Comparison of ENCODE assay signal across 40 mouse cellular contexts in the genomic region with DNA sequence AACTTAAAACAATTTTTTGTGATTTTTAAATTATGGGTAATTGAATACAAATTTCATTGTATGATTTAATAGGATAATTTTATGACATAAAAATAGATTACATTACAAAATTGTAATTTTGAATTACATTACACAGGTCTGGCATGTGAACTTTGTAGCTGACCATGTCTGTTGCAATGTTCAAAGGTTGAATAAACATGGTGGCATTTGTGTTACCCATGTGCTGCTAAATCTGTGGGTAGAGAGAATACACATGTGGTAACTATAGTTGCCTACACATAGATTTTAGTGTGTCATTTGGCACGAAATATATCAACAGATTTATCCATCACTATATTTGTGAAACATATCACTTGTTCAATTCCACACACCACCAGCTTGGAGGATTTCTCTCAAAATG. TPM values are rescaled to one million over a fixed set of nuclear protein-coding genes. Genes with fewer than 3 reads are reported as not detected.
"Had no signal": no experiment of that assay in that cellular context is flagged by ENCODE, and none has a peak within 500 bp of the region (broad histone marks: within the 10 kb centered on the region; RNA-seq: fewer than 3 reads in every experiment).

No protein-coding gene starts in this region.

- H3K9ac ChIP-seq: embryonic facial prominence, embryonic 12.5 days; embryonic facial prominence, embryonic 13.5 days; embryonic facial prominence, embryonic 15.5 days; forebrain, embryonic 12.5 days; forebrain, embryonic 13.5 days; forebrain, embryonic 15.5 days; forebrain, postnatal 0 days had no signal

- H3K27ac ChIP-seq: embryonic facial prominence, embryonic 10.5 days; embryonic facial prominence, embryonic 12.5 days; embryonic facial prominence, embryonic 13.5 days; embryonic facial prominence, embryonic 15.5 days; forebrain, embryonic 10.5 days; forebrain, embryonic 12.5 days; forebrain, embryonic 13.5 days; forebrain, embryonic 15.5 days; gastrocnemius, adult 2 months; heart, adult 2 months had no signal

- DNase-seq: cerebellum, adult 2 months; cerebellum, adult 8-10 months; cerebellum, adult 9-10 months; cerebellum, adult 9-11 months; cerebellum, postnatal 10 days; cerebellum, postnatal 14 days; cerebellum, postnatal 25 days; cerebellum, postnatal 36 days; embryo, embryonic 11 days; forebrain, postnatal 0 days; gastrocnemius, adult 2 months; gastrocnemius, postnatal 10 days; gastrocnemius, postnatal 14 days; gastrocnemius, postnatal 25 days; gastrocnemius, postnatal 36 days; heart, adult 11 months; heart, adult 18-20 months; heart, adult 2 months had no signal

- ATAC-seq: forebrain, embryonic 13.5 days; forebrain, embryonic 14.5 days; forebrain, embryonic 15.5 days; forebrain, embryonic 16.5 days; forebrain, postnatal 0 days had no signal

- H3K4me3 ChIP-seq: embryonic facial prominence, embryonic 10.5 days; embryonic facial prominence, embryonic 12.5 days; embryonic facial prominence, embryonic 13.5 days; embryonic facial prominence, embryonic 15.5 days; erythroblast, embryonic 14.5 days; forebrain, embryonic 10.5 days; forebrain, embryonic 12.5 days; forebrain, embryonic 13.5 days; forebrain, embryonic 15.5 days; gastrocnemius, adult 2 months; heart, adult 2 months had no signal

- H3K9me3 ChIP-seq: embryonic facial prominence, embryonic 10.5 days; embryonic facial prominence, embryonic 12.5 days; embryonic facial prominence, embryonic 13.5 days; embryonic facial prominence, embryonic 15.5 days; forebrain, embryonic 10.5 days; forebrain, embryonic 12.5 days; forebrain, embryonic 13.5 days; forebrain, embryonic 15.5 days had no signal

- H3K27me3 ChIP-seq: embryonic facial prominence, embryonic 12.5 days; embryonic facial prominence, embryonic 13.5 days; embryonic facial prominence, embryonic 15.5 days; forebrain, embryonic 12.5 days; forebrain, embryonic 13.5 days; forebrain, embryonic 15.5 days had no signal

- H3K4me1 ChIP-seq: embryonic facial prominence, embryonic 10.5 days; embryonic facial prominence, embryonic 12.5 days; embryonic facial prominence, embryonic 13.5 days; embryonic facial prominence, embryonic 15.5 days; forebrain, embryonic 10.5 days; forebrain, embryonic 12.5 days; forebrain, embryonic 13.5 days; forebrain, embryonic 15.5 days had no signal

- H3K36me3 ChIP-seq: embryonic facial prominence, embryonic 10.5 days; embryonic facial prominence, embryonic 12.5 days; embryonic facial prominence, embryonic 13.5 days; embryonic facial prominence, embryonic 15.5 days; forebrain, embryonic 10.5 days; forebrain, embryonic 12.5 days; forebrain, embryonic 15.5 days had no signal

- H3K4me2 ChIP-seq: embryonic facial prominence, embryonic 12.5 days; embryonic facial prominence, embryonic 13.5 days; embryonic facial prominence, embryonic 15.5 days; forebrain, embryonic 12.5 days; forebrain, embryonic 13.5 days; forebrain, embryonic 15.5 days had no signal

RNA-seq across cellular contexts. Expression of gene Zfp352, which starts 44.6 kb away (rescaled TPM):
- total RNA-seq: common myeloid progenitor, adult 5-6 weeks; forebrain, postnatal 0 days; gastrocnemius, adult 18-20 months; gastrocnemius, adult 2 months; gastrocnemius, adult 8-10 months; gastrocnemius, postnatal 10 days; gastrocnemius, postnatal 14 days; gastrocnemius, postnatal 25 days; gastrocnemius, postnatal 36 days; gastrocnemius, postnatal 4 days; granulocyte monocyte progenitor cell, adult 5-6 weeks; heart, adult 18-20 months; heart, adult 2 months had no signal
- polyA plus RNA-seq: cerebellum, adult 2 months; cortical plate, adult 2 months; embryonic facial prominence, embryonic 10.5 days; embryonic facial prominence, embryonic 11.5 days; embryonic facial prominence, embryonic 12.5 days; embryonic facial prominence, embryonic 13.5 days; embryonic facial prominence, embryonic 14.5 days; embryonic facial prominence, embryonic 15.5 days; erythroblast, embryonic 14.5 days; forebrain, embryonic 10.5 days; forebrain, embryonic 11.5 days; forebrain, embryonic 12.5 days; forebrain, embryonic 13.5 days; forebrain, embryonic 14.5 days; forebrain, embryonic 15.5 days; forebrain, embryonic 16.5 days; forebrain, postnatal 0 days; frontal cortex, adult 2 months; gonadal fat pad, adult 2 months; heart, adult 2 months had no signal
